Mouse (Mus musculus) kidney, postnatal 10 days (tissue): ENCODE data around the gene Gm20379.

Source experiments
- DNase-seq: peaks from one replicate; pipeline ENCODE4 v3.0.0; 2021; ENCODE audit warnings: mixed read lengths

Gene Gm20379

DNA sequence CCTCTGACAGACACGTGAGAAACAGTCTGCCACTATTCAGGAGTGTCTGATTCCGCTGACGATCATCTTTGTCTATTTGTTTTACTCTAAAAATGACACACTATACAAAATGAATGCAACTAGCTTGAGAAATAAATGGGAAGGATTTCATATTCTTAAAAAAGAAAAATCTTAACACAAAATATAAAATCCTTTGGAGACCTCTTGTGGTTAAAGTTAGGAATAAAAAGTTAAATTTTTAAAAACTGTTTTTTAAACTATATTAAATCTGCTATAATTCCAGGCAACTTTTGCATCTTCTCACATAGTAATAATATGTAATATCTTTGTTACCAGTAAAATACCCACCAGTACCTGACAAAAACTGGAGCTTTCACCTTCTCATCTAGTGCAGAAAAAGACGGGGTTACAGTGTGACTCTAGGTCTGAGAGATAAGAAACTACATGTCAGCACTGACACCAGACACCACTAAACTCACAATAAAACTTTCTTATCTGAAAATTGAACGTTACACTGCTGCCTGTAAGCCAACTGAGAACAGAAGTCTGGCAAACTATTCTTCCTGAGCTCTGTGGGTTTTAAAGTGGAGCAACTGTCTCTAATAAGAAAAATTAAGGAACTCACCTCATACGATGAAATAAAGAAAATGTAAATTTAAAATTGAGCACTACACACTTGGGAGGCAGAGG, 32.1 kb downstream of the Gm20379 start:
- no peak for DNase-seq

DNA sequence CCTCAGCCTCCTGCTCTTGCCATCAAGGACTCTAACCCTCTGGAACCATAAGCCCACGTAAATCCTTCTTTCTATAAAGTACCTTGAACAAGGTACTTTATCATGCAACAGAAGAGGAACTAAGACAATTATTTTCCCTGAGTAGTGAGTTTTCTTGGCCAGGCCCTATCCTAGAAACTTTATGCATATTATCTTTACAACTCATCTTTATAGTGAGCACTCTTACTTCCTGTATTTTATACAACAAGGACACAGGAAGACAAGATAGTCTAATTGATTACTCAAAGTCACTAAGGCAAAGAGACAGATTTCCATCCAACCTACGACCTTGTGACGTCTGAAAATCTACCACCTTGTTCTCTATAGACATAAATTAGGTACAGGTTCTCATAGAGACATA, 34.0 kb downstream of the Gm20379 start:
- no peak for DNase-seq

DNA sequence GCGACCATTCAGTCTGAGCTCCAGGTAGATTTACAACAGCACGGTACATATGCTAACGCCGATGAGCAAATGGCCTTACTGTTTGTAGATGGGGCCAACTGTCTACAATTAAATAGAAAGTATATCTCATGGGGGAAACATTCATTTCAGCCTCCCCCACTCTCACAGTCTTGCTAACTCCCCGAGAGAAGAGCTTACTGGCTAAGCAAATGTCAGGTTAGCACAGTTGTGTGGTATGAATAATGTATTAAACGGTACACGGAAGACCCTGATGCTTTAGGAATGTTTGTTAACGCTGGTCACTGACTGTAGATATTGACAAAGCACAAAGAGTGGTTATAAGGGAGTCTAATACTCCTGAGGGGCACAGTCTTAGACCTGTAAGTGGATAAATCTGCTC, 38.3 kb downstream of the Gm20379 start:
- DNase-seq, result no peak

DNA sequence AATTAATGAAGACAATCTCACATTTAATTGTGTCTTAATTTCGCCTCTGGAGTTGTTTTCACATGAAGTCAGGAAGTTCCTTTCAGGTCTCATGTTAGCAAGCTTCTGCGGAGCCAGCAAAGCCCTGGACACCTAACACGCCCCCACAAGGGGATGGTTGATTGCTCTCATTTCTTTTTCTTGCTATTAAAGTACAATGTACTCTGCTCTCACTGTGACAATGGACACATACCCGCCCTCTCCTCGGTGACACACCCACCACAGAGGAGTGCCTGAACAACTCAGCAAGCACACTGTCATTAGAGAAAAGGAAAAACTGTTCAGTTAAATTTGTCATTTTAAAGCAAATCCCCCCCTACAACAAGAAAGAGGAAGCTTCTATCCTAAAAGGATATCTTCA, 40.6 kb downstream of the Gm20379 start:
- DNase-seq, result no peak

DNA sequence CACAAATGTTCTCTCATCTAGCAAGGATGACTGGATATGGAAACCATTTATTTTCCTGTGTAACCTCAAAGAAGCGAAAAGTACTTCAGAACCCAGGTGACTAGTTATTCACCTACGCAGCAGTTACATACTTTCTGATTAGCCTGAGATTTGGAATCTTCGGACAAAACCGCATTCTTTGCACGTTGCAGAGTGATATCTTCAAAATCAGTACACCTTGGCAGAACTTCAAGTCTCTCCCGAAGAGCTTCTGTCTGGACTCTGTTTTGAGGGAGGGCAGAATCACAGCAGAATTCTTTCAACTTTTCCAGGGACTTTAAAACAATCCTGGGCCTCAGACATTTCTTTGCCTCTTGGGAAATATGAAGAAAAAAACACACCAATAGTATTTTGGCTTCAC, 45.3 kb downstream of the Gm20379 start:
- no peak for DNase-seq

DNA sequence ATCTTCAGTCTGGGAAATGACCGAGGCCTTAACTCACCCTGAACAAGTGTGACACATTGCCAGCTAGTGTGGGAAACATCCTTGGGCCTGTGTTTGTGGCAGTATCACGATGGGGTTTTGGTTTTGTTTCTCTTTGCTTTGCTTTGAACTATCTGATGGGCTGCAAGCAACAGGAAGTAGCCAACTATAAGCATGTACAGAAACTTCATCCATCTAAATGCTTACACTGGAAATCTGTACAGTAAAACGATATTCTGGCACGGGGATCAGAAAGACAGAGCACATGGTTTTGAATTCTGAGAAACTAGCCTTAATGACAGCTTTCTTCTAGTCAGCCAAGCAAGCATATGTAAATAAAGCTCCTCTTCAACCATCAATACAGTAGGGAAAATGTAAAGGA, 48.2 kb downstream of the Gm20379 start:
- DNase-seq, result no peak

DNA sequence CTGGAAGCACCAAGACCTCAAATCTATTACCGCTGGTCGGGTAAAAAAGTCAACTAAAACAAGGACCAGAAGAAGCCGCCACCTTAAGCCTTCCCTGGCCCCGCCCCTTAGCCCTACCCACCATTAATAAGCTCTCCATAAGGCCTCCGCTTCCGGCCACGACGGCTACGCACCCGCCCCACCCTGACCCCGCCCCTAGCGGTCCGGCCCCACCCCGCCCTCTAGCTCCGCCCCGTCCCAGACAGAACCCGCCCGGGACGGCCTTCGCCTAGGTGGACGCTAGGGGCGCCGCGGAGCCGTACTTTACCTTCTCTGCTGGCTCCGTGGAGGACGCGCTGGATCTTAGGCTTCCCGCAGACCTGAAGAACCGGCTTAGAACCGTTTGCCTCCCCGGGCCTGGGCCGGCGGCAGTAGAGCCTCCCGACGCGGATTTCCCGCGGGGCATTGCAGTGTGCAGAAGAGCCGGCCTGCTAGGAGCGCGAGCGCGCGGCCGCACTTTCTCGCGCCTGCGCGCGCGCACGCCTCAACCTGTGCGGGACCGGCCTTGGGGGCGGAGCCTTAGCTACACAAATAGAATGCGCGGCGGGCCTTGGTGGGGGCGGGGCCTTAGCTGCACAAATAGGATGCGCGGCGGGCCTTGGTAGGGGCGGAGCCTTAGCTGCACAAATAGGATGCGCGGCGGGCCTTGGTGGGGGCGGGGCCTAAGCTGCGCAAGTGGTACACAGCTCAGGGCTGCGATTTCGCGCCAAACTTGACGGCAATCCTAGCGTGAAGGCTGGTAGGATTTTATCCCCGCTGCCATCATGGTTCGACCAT, 48.9 kb downstream of the Gm20379 start, which contains the start of the genes Dhfr and Msh3:
Dhfr (plus strand) TSS at position 271 of the 816 bp plus-strand sequence.
Msh3 (minus strand) TSS at position 548 of the 816 bp plus-strand sequence.
- DNase-seq, result peak; percentile 99

DNA sequence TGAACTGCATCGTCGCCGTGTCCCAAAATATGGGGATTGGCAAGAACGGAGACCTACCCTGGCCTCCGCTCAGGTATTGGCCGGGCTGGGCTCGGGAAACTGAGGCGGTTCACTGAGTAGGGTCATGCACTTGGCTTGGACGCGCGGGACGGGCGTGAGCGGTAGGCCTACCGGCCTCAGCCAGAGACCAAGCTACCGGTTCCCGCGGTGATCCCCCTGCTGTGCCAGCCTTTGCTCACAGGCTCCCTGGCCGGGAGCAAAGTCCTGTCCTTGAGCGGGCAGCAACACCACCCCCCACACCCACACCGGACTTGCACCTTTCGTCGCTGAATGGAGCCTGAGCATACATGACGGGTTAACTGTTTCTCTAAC, 49.5 kb downstream of the Gm20379 start:
- peak; percentile 75 for DNase-seq

DNA sequence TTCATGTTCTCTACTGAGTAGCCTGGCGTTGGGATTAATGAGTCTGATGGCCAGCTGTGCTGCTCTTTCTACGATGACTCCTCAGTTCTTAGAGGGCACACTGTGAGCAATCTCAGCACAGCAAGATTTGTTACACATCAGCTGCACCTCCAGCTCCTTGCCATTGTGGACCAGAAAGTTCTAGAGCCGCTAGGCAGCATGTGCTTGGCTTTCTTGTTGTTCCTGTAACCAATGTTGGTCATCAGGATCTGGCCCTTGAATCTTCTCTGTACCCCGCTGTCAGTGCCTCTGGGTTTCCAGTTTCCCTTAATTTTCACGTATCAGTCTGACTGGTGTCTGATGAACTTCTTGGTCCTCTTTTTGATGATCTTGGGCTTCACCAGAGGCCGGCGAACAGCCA, 50.6 kb downstream of the Gm20379 start:
- DNase-seq, result no peak
